Mouse (Mus musculus) lung, adult 2 months (tissue): ENCODE results near the gene Baz2b.

ENCODE experiments used
- CTCF ChIP-seq: fragments of 200-500 bp; IDR thresholded peaks from 2 replicates; pipeline ENCODE4 v1.5.1; 2011; ENCODE audit warnings: mild to moderate bottlenecking, low read length, control low read depth; ENCODE audit not compliant: insufficient read depth
- POLR2A ChIP-seq: fragments of 200-500 bp; IDR thresholded peaks from 2 replicates; pipeline ENCODE4 v1.6.1; 2011; ENCODE audit warnings: low read depth, mild to moderate bottlenecking, control low read depth, low read length, borderline replicate concordance; ENCODE audit errors: extremely low read depth

DNA sequence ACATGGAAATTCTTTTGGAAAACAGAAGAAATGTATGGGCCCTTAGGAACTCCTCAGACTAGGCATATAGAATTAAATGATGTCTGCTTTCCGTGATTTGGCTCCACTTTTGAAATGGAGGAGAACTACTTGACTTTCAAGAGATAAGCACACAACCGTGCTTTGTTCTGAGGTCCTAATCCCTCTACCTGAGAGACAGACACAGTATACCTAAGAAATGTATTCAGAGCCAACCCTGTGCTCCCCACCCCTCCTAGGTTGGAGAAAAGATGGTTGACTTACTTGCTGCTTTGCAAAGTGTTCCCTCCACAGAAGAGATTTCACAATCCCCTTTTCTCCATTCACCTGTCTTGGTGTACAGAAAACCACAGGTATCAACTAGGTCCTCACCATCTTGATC, 47.1 kb upstream of the Baz2b start:
- TF ChIP-seq CTCF (no peak), POLR2A (no peak)
